Mouse (Mus musculus) fibroblast of lung, adult 2 months (primary cell): ENCODE measurements around the gene Arpp21.

ENCODE experiments used
- DNase-seq: peaks from one replicate; pipeline ENCODE4 v3.0.0-alpha.2; 2011; ENCODE audit warnings: low read depth

The Arpp21 gene

GRCm38 (mm10) chr9:112231383-112231782 lies 4.4 kb downstream of the Arpp21 start:
- DNase-seq, result no peak

GRCm38 (mm10) chr9:112230716-112231361 lies 4.9 kb downstream of the Arpp21 start:
- no peak for DNase-seq

GRCm38 (mm10) chr9:112228470-112228869 lies 7.3 kb downstream of the Arpp21 start:
- DNase-seq, result no peak

- no peak for DNase-seq
Observed at GRCm38 (mm10) chr9:112227174-112227573, 8.6 kb downstream of the Arpp21 start.

GRCm38 (mm10) chr9:112226511-112226910 lies 9.2 kb downstream of the Arpp21 start:
- DNase-seq, result no peak

- no peak for DNase-seq
Observed at GRCm38 (mm10) chr9:112225046-112225445, 10.7 kb downstream of the Arpp21 start.

- DNase-seq, result no peak
Observed at GRCm38 (mm10) chr9:112219372-112219771, 16.4 kb downstream of the Arpp21 start.

- DNase-seq, result no peak
Observed at GRCm38 (mm10) chr9:112218237-112218636, 17.5 kb downstream of the Arpp21 start.

- DNase-seq, result no peak
Observed at GRCm38 (mm10) chr9:112217161-112217560, 18.6 kb downstream of the Arpp21 start.

GRCm38 (mm10) chr9:112215030-112215806 lies 20.5 kb downstream of the Arpp21 start:
- DNase-seq, result no peak

- no peak for DNase-seq
Observed at GRCm38 (mm10) chr9:112213411-112214255, 22.1 kb downstream of the Arpp21 start.

GRCm38 (mm10) chr9:112209803-112210202 lies 25.9 kb downstream of the Arpp21 start:
- DNase-seq, result no peak

- no peak for DNase-seq
Observed at GRCm38 (mm10) chr9:112207767-112208166, 28.0 kb downstream of the Arpp21 start.

GRCm38 (mm10) chr9:112198296-112198695 lies 37.4 kb downstream of the Arpp21 start:
- no peak for DNase-seq

GRCm38 (mm10) chr9:112194049-112194448 lies 41.7 kb downstream of the Arpp21 start:
- no peak for DNase-seq

GRCm38 (mm10) chr9:112189394-112189793 lies 46.3 kb downstream of the Arpp21 start:
- no peak for DNase-seq

GRCm38 (mm10) chr9:112188358-112188893 lies 47.3 kb downstream of the Arpp21 start:
- no peak for DNase-seq

GRCm38 (mm10) chr9:112187667-112188066 lies 48.1 kb downstream of the Arpp21 start:
- DNase-seq, result no peak

GRCm38 (mm10) chr9:112186336-112187305 lies 49.1 kb downstream of the Arpp21 start:
- no peak for DNase-seq

- no peak for DNase-seq
Observed at GRCm38 (mm10) chr9:112185746-112186145, 50.0 kb downstream of the Arpp21 start.

GRCm38 (mm10) chr9:112182738-112183137 lies 53.0 kb downstream of the Arpp21 start:
- no peak for DNase-seq
